ENCODE assay signal across 7 mouse cellular contexts in genomic region chr5:30950451-30950850, GRCm38 (mm10). TPM values are rescaled to one million over a fixed set of nuclear protein-coding genes. Genes with fewer than 3 reads are reported as not detected.
DNase-seq lines count a peak whose midpoint lies in the region; ATAC-seq and TF ChIP-seq lines count a peak whose summit lies in the region.

No protein-coding gene starts in this region.

- H3K4me2 ChIP-seq in embryonic facial prominence, embryonic 13.5 days = peak overlapping the region; percentile 89
- peak overlapping the region; percentile 88 for H3K4me2 ChIP-seq in intestine, embryonic 15.5 days (replicated peaks)

- peak; percentile 21 for DNase-seq in lung, postnatal 36 days
- DNase-seq in lung, postnatal 25 days (ENCODE audit: low spot score) = no peak
- no peak for DNase-seq in frontal cortex, postnatal 10 days (ENCODE audit: low spot score in 2 of 2)
- no peak for DNase-seq in lung, adult 2 months

- H3K4me3 ChIP-seq in embryonic facial prominence, embryonic 13.5 days = peak overlapping the region; percentile 56
- peak overlapping the region; percentile 62 for H3K4me3 ChIP-seq in intestine, embryonic 15.5 days (replicated peaks)
- H3K4me3 ChIP-seq in olfactory bulb, adult 2 months (ENCODE audit: insufficient read depth, low read depth, low read length) = peak overlapping the region; percentile 60
- H3K4me3 ChIP-seq in lung, adult 2 months (replicated peaks; ENCODE audit: extremely low read depth, low read depth, low read length) = no peak overlapping the region

- 55% methylated on average over 4 of the region's 4 CpGs for WGBS in embryonic facial prominence, embryonic 13.5 days
- 59% methylated on average over 4 of the region's 4 CpGs for WGBS in intestine, embryonic 15.5 days
- 33% methylated on average over 4 of the region's 4 CpGs for WGBS in olfactory bulb, adult 2 months
- WGBS in lung, adult 2 months = 48% methylated on average over 4 of the region's 4 CpGs

- H3K9ac ChIP-seq in embryonic facial prominence, embryonic 13.5 days = peak overlapping the region; percentile 61; the same call in 1 of the 2 replicates
- peak overlapping the region; percentile 56 for H3K9ac ChIP-seq in intestine, embryonic 15.5 days

- peaks cover 37% of the 10 kb centered on the region for H3K36me3 ChIP-seq in embryonic facial prominence, embryonic 13.5 days
- peaks cover 20% of the 10 kb centered on the region for H3K36me3 ChIP-seq in intestine, embryonic 15.5 days

- TF ChIP-seq POLR2A in olfactory bulb, adult 2 months (IDR thresholded peaks at IDR 0.05; ENCODE audit: insufficient read depth, low read depth, low read length) = no peak
- no peak for TF ChIP-seq POLR2A in lung, adult 2 months (IDR thresholded peaks at IDR 0.05; ENCODE audit: borderline replicate concordance, extremely low read depth, low read depth, low read length)

- H3K27me3 ChIP-seq in embryonic facial prominence, embryonic 13.5 days = peaks cover 9% of the 10 kb centered on the region
- H3K27me3 ChIP-seq in intestine, embryonic 15.5 days (replicated peaks) = no peaks in the 10 kb centered on the region

- TF ChIP-seq CTCF in olfactory bulb, adult 2 months (IDR thresholded peaks at IDR 0.05; ENCODE audit: insufficient read depth, low read depth, low read length) = no peak
- TF ChIP-seq CTCF in lung, adult 2 months (IDR thresholded peaks at IDR 0.05; ENCODE audit: insufficient read depth, low read length) = no peak

- no peak for ATAC-seq in embryonic facial prominence, embryonic 13.5 days (ENCODE audit: insufficient number of reproducible peaks, insufficient read depth, low FRiP score, low TSS enrichment, low read depth)
- 0 out of 2 replicates have a peak, but pooled peaks have one; percentile 0 for ATAC-seq in intestine, embryonic 15.5 days

- peaks cover 22% of the 10 kb centered on the region for H3K4me1 ChIP-seq in embryonic facial prominence, embryonic 13.5 days
- H3K4me1 ChIP-seq in intestine, embryonic 15.5 days (replicated peaks) = peaks cover 8% of the 10 kb centered on the region
- peaks cover 7% of the 10 kb centered on the region for H3K4me1 ChIP-seq in olfactory bulb, adult 2 months (ENCODE audit: control insufficient read depth, insufficient read depth, low read length)
- no peaks in the 10 kb centered on the region for H3K4me1 ChIP-seq in lung, adult 2 months (ENCODE audit: control insufficient read depth, insufficient read depth, low read length)

- peak overlapping the region; percentile 83 for H3K27ac ChIP-seq in embryonic facial prominence, embryonic 13.5 days
- peak overlapping the region; percentile 82; the same call in 1 of the 2 replicates for H3K27ac ChIP-seq in intestine, embryonic 15.5 days
- peak overlapping the region; percentile 5; the same call in 1 of the 2 replicates for H3K27ac ChIP-seq in olfactory bulb, adult 2 months (ENCODE audit: insufficient read depth, low read depth, low read length)

- H3K9me3 ChIP-seq in embryonic facial prominence, embryonic 13.5 days = no peaks in the 10 kb centered on the region
- no peaks in the 10 kb centered on the region for H3K9me3 ChIP-seq in intestine, embryonic 15.5 days

RNA-seq across cellular contexts. Expression of gene Cgref1, which starts 5.1 kb away (rescaled TPM):
- polyA plus RNA-seq in embryonic facial prominence, embryonic 13.5 days (2015; fragmentation: Nextera tagmentation; extraction: Ambion mirVana) = 8.2 and 11.5 TPM in 2 replicates
- 36.1 and 42.8 TPM in 2 replicates for polyA plus RNA-seq in intestine, embryonic 15.5 days (2015; fragmentation: Nextera tagmentation; extraction: Ambion mirVana)
- polyA plus RNA-seq in olfactory bulb, adult 2 months (2012; ENCODE audit: insufficient read depth, insufficient read length, low replicate concordance, missing spikeins) = not detected in 2 replicates
- 2.7 and 5.7 TPM in 2 replicates for polyA plus RNA-seq in lung, adult 2 months (2012; rRNA removed)

RNA-seq across cellular contexts. Expression of gene Preb, which starts 9.7 kb away (rescaled TPM):
- polyA plus RNA-seq in embryonic facial prominence, embryonic 13.5 days (2015; fragmentation: Nextera tagmentation; extraction: Ambion mirVana) = 132 and 133 TPM in 2 replicates
- 166 and 192 TPM in 2 replicates for polyA plus RNA-seq in intestine, embryonic 15.5 days (2015; fragmentation: Nextera tagmentation; extraction: Ambion mirVana)
- polyA plus RNA-seq in olfactory bulb, adult 2 months (2012; ENCODE audit: insufficient read depth, insufficient read length, low replicate concordance, missing spikeins) = not detected in 2 replicates
- 196 and 253 TPM in 2 replicates for polyA plus RNA-seq in lung, adult 2 months (2012; rRNA removed)

RNA-seq across cellular contexts. Expression of gene Tcf23, which starts 18.0 kb away (rescaled TPM):
- polyA plus RNA-seq in embryonic facial prominence, embryonic 13.5 days (2015; fragmentation: Nextera tagmentation; extraction: Ambion mirVana) = 0.08 TPM in 1 of 2 replicates, not detected in the other
- 2.2 and 2.3 TPM in 2 replicates for polyA plus RNA-seq in intestine, embryonic 15.5 days (2015; fragmentation: Nextera tagmentation; extraction: Ambion mirVana)
- polyA plus RNA-seq in olfactory bulb, adult 2 months (2012; ENCODE audit: insufficient read depth, insufficient read length, low replicate concordance, missing spikeins) = not detected in 2 replicates
- 0.95 and 1.2 TPM in 2 replicates for polyA plus RNA-seq in lung, adult 2 months (2012; rRNA removed)

RNA-seq across cellular contexts. Expression of gene Khk, which starts 29.2 kb away (rescaled TPM):
- polyA plus RNA-seq in embryonic facial prominence, embryonic 13.5 days (2015; fragmentation: Nextera tagmentation; extraction: Ambion mirVana) = 17.4 and 17.8 TPM in 2 replicates
- polyA plus RNA-seq in intestine, embryonic 15.5 days (2015; fragmentation: Nextera tagmentation; extraction: Ambion mirVana) = 23.3 and 26.9 TPM in 2 replicates
- not detected in 2 replicates for polyA plus RNA-seq in olfactory bulb, adult 2 months (2012; ENCODE audit: insufficient read depth, insufficient read length, low replicate concordance, missing spikeins)
- polyA plus RNA-seq in lung, adult 2 months (2012; rRNA removed) = 39.0 and 46.6 TPM in 2 replicates

RNA-seq across cellular contexts. Expression of gene Emilin1, which starts 37.2 kb away (rescaled TPM):
- 199 and 251 TPM in 2 replicates for polyA plus RNA-seq in embryonic facial prominence, embryonic 13.5 days (2015; fragmentation: Nextera tagmentation; extraction: Ambion mirVana)
- polyA plus RNA-seq in intestine, embryonic 15.5 days (2015; fragmentation: Nextera tagmentation; extraction: Ambion mirVana) = 183 and 190 TPM in 2 replicates
- polyA plus RNA-seq in olfactory bulb, adult 2 months (2012; ENCODE audit: insufficient read depth, insufficient read length, low replicate concordance, missing spikeins) = not detected in 2 replicates
- 89.9 and 107 TPM in 2 replicates for polyA plus RNA-seq in lung, adult 2 months (2012; rRNA removed)

Comparison
In these comparisons a context has a peak if more than half of its experiments do, and no peak if none do; other contexts are left out.
1. H3K27ac ChIP-seq: peak in every context shown above with its lines; median percentile 83 in embryonic facial prominence, embryonic 13.5 days; 82 in intestine, embryonic 15.5 days; 5 in olfactory bulb, adult 2 months.
2. RNA of gene Preb, which starts 9.7 kb away (polyA plus RNA-seq): 196 to 253 TPM in lung, adult 2 months, 166 to 192 TPM in intestine, embryonic 15.5 days and 132 to 133 TPM in embryonic facial prominence, embryonic 13.5 days; not detected in olfactory bulb, adult 2 months; every median in the first group is over 100 times any median in the second.